Mouse (Mus musculus) kidney, embryonic 15.5 days (tissue): ENCODE measurements around the gene Klhl25. TPM values are rescaled to one million over a fixed set of nuclear protein-coding genes. Genes with fewer than 3 reads are reported as not detected.

Source experiments
- ATAC-seq: fragments of 200-750 bp; cut with Nextera tagmentation; replicated peaks from 2 replicates; pipeline ENCODE4 v1.8.0; 2017; ENCODE audit warnings: moderate TSS enrichment; ENCODE audit not compliant: low FRiP score
- H3K27ac ChIP-seq: fragments of 300-500 bp; sonication (generic); 2 replicates; pipeline ENCODE4 v1.5.1; 2015; ENCODE audit warnings: mild to moderate bottlenecking, inconsistent platforms
- H3K27me3 ChIP-seq: fragments of 300-500 bp; sonication (generic); 2 replicates; pipeline ENCODE4 v1.6.1; 2015; ENCODE audit warnings: inconsistent platforms
- H3K36me3 ChIP-seq: fragments of 300-500 bp; sonication (generic); 2 replicates; pipeline ENCODE4 v1.6.1; 2015; ENCODE audit warnings: inconsistent platforms
- H3K4me1 ChIP-seq: fragments of 300-500 bp; sonication (generic); 2 replicates; pipeline ENCODE4 v1.6.1; 2015; ENCODE audit warnings: inconsistent platforms
- H3K4me2 ChIP-seq: fragments of 300-500 bp; sonication (generic); 2 replicates; pipeline ENCODE4 v1.6.1; 2015; ENCODE audit warnings: moderate library complexity, mild to moderate bottlenecking, inconsistent platforms
- H3K4me3 ChIP-seq: fragments of 300-500 bp; sonication (generic); replicated peaks from 2 replicates; pipeline ENCODE4 v1.5.1; 2015; ENCODE audit warnings: mild to moderate bottlenecking, inconsistent platforms
- H3K9ac ChIP-seq: fragments of 300-500 bp; sonication (generic); 2 replicates; pipeline ENCODE4 v1.6.1; 2015; ENCODE audit warnings: mild to moderate bottlenecking, inconsistent platforms
- H3K9me3 ChIP-seq: fragments of 300-500 bp; sonication (generic); replicated peaks from 2 replicates; pipeline ENCODE4 v1.6.1; 2016; ENCODE audit warnings: inconsistent platforms
- WGBS: fragments of 180-500 bp; shearing (Covaris S2); methylation state at CpG from one replicate; pipeline ENCODE4 v1.1.7; 2015; ENCODE audit warnings: mixed read lengths; 5-methylcytosine and 5-hydroxymethylcytosine counted together
- polyA plus RNA-seq: library from polyadenylated mRNA; unstranded; fragments of >200 nt; fragmentation: Nextera tagmentation; extraction: Ambion mirVana; gene quantifications from 2 replicates; pipeline ENCODE4 v1.2.1, GENCODE M21; 2015

The Klhl25 gene
- polyA plus RNA-seq, 1 experiment from 2014 or later = 16.9 TPM

DNA sequence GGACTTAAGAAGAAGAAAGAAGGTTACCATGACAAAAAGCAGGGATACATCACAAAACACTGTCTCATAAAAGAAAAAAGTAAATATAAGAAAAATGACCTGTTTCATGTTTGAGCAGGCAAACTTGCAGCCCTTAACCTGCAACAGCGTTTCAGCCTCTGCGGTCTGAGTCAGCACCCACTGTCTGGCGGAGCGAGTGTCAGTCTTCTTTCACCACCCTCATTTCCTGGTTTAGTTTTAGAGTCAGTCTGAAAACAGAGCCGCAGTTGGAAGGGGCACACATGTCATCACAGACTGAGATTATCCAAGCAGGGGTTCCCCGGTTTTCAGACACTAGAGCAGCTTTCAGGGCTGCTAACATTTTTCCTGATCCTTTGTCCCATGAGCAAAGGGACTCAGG lies 33.3 kb downstream of the Klhl25 start:
- Histone ChIP-seq H3K4me3 (no peak overlapping the region), H3K9me3 (no peaks in the 10 kb centered on the region), H3K27ac (no peak overlapping the region), H3K4me2 (no peak overlapping the region), H3K9ac (no peak overlapping the region), H3K27me3 (no peaks in the 10 kb centered on the region), H3K4me1 (peaks cover 3% of the 10 kb centered on the region; the same call in 1 of the 2 replicates), H3K36me3 (no peaks in the 10 kb centered on the region)
- WGBS = 67% methylated on average over 6 of the region's 6 CpGs
- ATAC-seq = no peak

DNA sequence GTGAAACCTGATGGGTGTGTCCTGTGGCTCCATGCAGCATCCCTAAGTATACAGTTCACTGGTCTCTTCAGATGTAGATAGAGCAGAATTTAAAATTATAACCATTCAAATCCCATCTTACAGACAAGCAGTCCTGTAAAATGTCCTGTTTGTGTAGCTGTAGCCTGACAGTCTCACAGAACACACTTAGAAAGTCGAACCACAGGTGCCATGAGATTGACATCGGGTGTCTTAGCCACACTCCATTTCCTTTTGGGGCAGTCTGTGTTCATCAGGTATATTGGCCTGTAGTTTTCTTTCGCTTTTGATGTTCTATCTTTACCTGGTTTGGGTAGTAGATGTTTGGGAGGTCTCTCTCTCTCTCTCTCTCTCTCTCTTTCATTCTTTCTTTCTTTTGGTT lies 33.7 kb downstream of the Klhl25 start:
- H3K27me3 ChIP-seq = no peaks in the 10 kb centered on the region
- ATAC-seq = no peak
- no peak overlapping the region for H3K27ac ChIP-seq
- WGBS = 74% methylated on average over 3 of the region's 3 CpGs
- H3K4me2 ChIP-seq = no peak overlapping the region
- H3K4me1 ChIP-seq = peaks cover 3% of the 10 kb centered on the region; the same call in 1 of the 2 replicates
- H3K9ac ChIP-seq = no peak overlapping the region
- no peak overlapping the region for H3K4me3 ChIP-seq
- H3K36me3 ChIP-seq = no peaks in the 10 kb centered on the region
- no peaks in the 10 kb centered on the region for H3K9me3 ChIP-seq

DNA sequence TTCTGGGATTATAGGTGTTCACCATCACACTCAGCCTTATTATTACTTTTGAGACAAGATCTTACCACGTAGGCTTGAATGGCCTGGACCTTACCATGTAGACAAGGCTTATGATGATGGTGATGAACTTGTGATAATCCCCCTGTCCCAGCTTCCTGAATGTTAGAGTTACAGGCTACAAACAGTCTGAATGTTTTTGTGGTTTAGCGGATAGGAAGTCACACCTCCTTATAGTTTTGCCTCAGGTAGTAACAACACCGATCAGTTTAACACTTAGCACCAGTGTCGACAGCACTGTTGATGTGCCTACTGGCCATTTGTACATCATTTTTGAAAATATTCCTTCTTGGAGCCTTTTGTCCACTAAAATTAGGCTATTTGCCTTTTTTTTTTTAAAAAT lies 43.4 kb downstream of the Klhl25 start:
- H3K9ac ChIP-seq = no peak overlapping the region
- no peaks in the 10 kb centered on the region for H3K9me3 ChIP-seq
- H3K4me3 ChIP-seq = no peak overlapping the region
- no peak overlapping the region for H3K4me2 ChIP-seq
- H3K27me3 ChIP-seq = no peaks in the 10 kb centered on the region
- no peak overlapping the region for H3K27ac ChIP-seq
- no peaks in the 10 kb centered on the region for H3K4me1 ChIP-seq
- no peaks in the 10 kb centered on the region for H3K36me3 ChIP-seq
- no peak for ATAC-seq
- 89% methylated on average over 4 of the region's 4 CpGs for WGBS

DNA sequence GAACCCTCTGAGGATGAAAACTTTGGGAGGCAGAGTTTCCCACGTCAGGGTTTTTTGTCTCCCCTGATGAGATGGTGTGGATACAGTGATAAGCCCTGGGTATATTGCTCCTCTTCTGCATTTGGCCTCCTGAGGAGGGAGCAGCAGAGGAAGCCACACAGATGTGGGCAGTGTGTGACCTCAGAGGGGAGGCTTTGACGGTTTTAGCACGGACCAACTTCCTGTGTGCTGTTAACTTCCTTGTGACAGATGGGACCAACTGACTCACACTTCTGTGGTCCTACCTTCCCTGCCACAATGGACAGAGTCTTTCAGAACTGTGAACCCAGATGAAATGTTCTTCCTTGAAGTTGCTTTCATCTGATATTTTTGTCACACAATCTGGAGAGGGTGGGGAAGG lies 44.6 kb downstream of the Klhl25 start:
- Histone ChIP-seq H3K27me3 (no peaks in the 10 kb centered on the region), H3K36me3 (no peaks in the 10 kb centered on the region), H3K9me3 (no peaks in the 10 kb centered on the region), H3K4me1 (no peaks in the 10 kb centered on the region), H3K4me3 (no peak overlapping the region), H3K4me2 (no peak overlapping the region), H3K27ac (no peak overlapping the region), H3K9ac (no peak overlapping the region)
- 49% methylated on average over 3 of the region's 3 CpGs for WGBS
- no peak for ATAC-seq

DNA sequence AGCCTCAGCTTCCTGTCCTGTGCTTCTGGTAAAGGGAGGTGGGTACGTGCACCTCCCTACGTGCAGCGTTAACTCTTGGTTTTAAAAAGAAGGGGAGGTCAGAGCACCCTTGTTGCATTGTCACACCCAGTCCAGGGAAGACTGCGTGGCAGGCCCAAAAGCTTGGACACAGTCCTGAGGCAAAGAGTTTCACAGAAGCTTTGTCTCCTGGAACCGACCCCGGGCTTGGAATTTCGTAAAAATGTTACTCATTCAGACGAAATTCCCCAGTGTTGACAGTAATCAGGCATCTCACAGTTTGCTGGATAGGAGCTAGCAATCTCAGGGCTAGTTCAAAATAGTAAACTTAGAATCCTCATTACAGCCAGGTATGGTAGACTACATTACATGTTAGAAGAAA lies 45.6 kb downstream of the Klhl25 start:
- WGBS = 89% methylated on average over 8 of the region's 8 CpGs

DNA sequence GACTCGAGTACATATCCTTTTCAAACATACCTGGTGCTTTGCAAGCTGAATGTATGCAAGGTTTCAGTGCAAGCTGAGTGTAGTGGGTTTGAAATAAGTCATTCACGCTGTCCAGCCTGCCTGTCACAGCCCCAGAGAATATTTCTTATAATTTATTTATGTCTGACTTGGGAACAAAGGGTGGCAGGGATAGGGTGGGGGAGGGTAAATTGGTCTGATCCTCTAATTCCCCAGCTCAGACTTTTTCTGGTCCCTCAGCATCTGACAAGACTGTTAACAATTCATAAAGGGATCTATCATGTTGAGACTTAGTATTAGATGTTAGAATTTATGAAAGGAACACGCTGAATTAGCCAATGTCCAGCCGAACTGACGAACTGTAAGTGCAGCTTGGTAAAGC lies 48.9 kb downstream of the Klhl25 start:
- no peaks in the 10 kb centered on the region for H3K36me3 ChIP-seq
- no peak overlapping the region for H3K9ac ChIP-seq
- H3K4me2 ChIP-seq = no peak overlapping the region
- H3K27me3 ChIP-seq = no peaks in the 10 kb centered on the region
- WGBS = 83% methylated on average over 5 of the region's 5 CpGs
- H3K9me3 ChIP-seq = no peaks in the 10 kb centered on the region
- ATAC-seq = no peak
- no peaks in the 10 kb centered on the region for H3K4me1 ChIP-seq
- H3K27ac ChIP-seq = no peak overlapping the region
- H3K4me3 ChIP-seq = no peak overlapping the region

More for the DNA sequence above, 45.6 kb downstream of the Klhl25 start:
- Histone ChIP-seq H3K27me3 (no peaks in the 10 kb centered on the region), H3K4me1 (no peaks in the 10 kb centered on the region), H3K4me3 (no peak overlapping the region), H3K27ac (no peak overlapping the region), H3K9ac (no peak overlapping the region), H3K36me3 (no peaks in the 10 kb centered on the region), H3K9me3 (no peaks in the 10 kb centered on the region), H3K4me2 (no peak overlapping the region)
- no peak for ATAC-seq

DNA sequence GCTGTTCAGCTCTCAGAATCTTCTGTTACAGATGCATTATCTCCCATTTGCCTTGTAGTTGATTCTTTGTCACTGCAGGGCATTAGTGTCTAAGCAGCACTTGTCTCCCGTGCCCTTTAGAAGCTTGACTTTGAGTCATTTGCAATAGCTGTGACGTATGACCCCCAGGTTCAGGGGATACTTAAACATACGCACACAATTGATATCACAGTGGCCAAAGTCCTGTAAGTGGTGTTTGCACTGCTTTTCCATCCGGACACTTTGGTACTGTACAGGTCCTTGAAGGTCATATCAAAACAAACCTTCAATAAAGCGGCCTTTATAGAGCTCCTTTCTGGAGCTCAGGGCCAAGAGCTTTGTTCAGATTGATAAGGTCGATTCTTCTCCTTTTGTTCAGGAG lies 51.0 kb downstream of the Klhl25 start:
- WGBS = 62% methylated on average over 6 of the region's 6 CpGs
- H3K27me3 ChIP-seq = no peaks in the 10 kb centered on the region
- no peak overlapping the region for H3K4me2 ChIP-seq
- H3K4me3 ChIP-seq = no peak overlapping the region
- H3K9ac ChIP-seq = no peak overlapping the region
- no peaks in the 10 kb centered on the region for H3K9me3 ChIP-seq
- H3K4me1 ChIP-seq = no peaks in the 10 kb centered on the region
- H3K36me3 ChIP-seq = no peaks in the 10 kb centered on the region
- ATAC-seq = no peak
- no peak overlapping the region for H3K27ac ChIP-seq

DNA sequence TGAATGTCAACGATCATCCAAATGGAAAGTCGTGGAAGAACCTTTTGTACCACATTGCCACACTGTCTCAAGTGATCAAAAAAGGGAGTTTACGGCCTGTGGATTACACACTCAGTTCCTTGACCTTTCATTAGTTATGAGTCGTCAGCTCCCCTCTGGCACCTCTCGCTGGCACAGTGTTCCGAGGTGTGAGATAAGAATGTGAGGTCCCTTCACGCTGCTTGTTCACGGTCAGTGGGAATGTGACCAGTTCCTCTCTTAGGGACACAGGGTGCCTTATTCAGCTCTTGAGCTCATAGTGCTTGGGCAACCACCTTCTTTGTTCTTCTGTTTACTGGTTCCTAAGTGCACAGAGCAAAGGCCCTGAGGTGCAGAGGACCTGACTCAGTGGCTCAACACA lies 51.4 kb downstream of the Klhl25 start:
- no peak for ATAC-seq
- WGBS = 48% methylated on average over 8 of the region's 8 CpGs
- no peaks in the 10 kb centered on the region for H3K27me3 ChIP-seq
- H3K4me3 ChIP-seq = no peak overlapping the region
- no peaks in the 10 kb centered on the region for H3K36me3 ChIP-seq
- H3K9me3 ChIP-seq = no peaks in the 10 kb centered on the region
- no peaks in the 10 kb centered on the region for H3K4me1 ChIP-seq
- no peak overlapping the region for H3K27ac ChIP-seq
- no peak overlapping the region for H3K9ac ChIP-seq
- H3K4me2 ChIP-seq = no peak overlapping the region

DNA sequence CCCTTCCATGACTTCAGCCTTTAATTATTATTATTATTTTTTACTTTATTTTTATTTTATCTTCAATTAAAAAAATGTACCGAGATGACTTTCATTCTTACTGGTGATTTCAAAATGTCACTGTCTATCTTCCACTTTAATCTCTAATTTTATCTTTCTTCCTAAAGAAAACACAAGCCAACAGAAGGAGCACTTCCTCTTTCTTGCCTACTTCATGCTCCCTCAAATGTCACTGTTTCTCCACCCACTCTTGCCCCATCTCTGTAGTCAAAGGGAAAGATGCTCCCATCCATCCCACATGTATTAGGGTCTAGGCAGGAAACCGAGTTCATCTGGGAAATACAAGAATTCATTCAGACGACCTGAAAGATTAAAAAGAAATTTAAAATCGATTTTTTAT lies 51.8 kb downstream of the Klhl25 start:
- no peak overlapping the region for H3K27ac ChIP-seq
- no peaks in the 10 kb centered on the region for H3K4me1 ChIP-seq
- ATAC-seq = no peak
- H3K9ac ChIP-seq = no peak overlapping the region
- no peaks in the 10 kb centered on the region for H3K36me3 ChIP-seq
- H3K4me2 ChIP-seq = no peak overlapping the region
- H3K9me3 ChIP-seq = no peaks in the 10 kb centered on the region
- no peaks in the 10 kb centered on the region for H3K27me3 ChIP-seq
- WGBS = 70% methylated on average over 4 of the region's 4 CpGs
- H3K4me3 ChIP-seq = no peak overlapping the region

DNA sequence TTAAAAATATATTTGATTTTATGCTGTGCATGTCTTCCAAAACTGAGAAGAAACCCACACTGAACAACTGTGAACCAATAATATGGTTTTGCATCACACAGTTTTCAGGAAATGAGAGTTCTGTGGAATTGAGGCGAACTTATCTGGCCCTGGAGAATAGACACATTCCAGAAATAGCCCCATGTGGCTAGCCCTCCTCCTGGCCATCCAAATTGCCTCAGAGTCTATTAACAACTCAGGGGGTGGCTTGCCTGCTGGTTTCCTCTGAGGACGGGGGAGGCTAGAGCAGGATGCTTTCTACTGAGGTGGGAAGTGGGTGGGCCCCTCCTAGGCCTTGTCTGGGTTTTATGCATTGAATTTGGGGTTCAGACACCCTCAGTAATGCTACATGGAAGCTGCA lies 57.0 kb downstream of the Klhl25 start:
- Histone ChIP-seq H3K27me3 (no peaks in the 10 kb centered on the region), H3K4me3 (no peak overlapping the region), H3K4me2 (no peak overlapping the region), H3K27ac (no peak overlapping the region), H3K9me3 (no peaks in the 10 kb centered on the region), H3K9ac (no peak overlapping the region), H3K4me1 (peaks cover 6% of the 10 kb centered on the region), H3K36me3 (no peaks in the 10 kb centered on the region)
- ATAC-seq = no peak
- 28% methylated on average over 2 of the region's 2 CpGs for WGBS

DNA sequence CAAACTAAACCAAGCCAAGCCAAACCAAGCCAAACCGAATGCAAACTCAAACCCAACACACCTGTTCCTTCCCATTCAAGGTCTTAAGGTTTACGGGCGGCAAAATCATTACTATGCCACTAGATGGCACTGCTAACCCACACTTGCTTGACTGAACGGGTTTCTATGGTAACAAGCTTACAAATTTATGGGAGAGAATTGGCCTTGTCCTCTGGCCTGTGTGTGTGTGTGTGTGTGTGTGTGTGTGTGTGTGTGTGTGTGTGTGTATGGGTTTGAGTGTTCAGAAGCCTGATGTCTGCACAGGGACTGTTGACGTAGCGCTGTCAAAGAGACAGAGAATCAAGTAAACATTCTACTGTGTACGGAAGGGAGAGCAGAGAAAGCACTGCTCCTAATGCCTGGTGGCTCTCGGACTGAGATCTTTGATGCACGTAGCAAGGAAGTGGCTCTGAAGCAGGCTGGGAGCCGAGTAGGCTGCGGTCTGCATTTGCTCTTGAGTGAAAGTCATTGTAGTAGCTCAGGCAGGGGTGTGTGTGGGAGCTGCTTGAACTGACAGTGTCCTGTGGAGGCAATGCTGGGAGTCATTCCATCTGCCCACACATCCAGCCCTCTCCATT lies 62.0 kb downstream of the Klhl25 start:
- 4% methylated on average over 11 of the region's 11 CpGs for WGBS
- 0 out of 2 replicates have a peak overlapping the region, but pooled peaks have one; percentile 9 for H3K27ac ChIP-seq
- H3K9me3 ChIP-seq = no peaks in the 10 kb centered on the region
- no peak overlapping the region for H3K9ac ChIP-seq
- no peaks in the 10 kb centered on the region for H3K27me3 ChIP-seq
- peak overlapping the region; percentile 59 for H3K4me2 ChIP-seq
- no peaks in the 10 kb centered on the region for H3K36me3 ChIP-seq
- ATAC-seq = peak; percentile 73
- H3K4me1 ChIP-seq = peaks cover 14% of the 10 kb centered on the region
- H3K4me3 ChIP-seq = peak overlapping the region; percentile 36

DNA sequence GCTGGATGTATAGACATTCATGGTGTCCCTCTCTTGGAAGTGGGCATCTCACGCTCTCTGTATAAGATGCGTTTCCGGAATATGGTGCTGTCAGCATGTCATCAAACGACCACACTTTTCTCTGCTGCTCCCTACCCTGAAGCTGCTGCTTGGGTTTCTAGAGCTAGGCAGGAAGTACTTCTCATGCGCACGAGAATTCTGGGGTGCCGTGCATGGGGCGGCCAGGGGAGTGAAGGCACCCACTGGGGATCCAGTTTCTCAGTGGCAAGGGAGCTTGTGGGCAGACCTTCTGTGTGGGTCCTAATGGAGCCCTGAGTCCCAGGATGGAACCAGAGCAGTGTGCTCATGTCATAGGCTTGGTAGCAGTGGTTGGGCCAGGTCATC lies 62.5 kb downstream of the Klhl25 start:
- ATAC-seq = no peak
- Histone ChIP-seq H3K4me1 (peaks cover 12% of the 10 kb centered on the region), H3K27ac (0 out of 2 replicates have a peak overlapping the region, but pooled peaks have one; percentile 9), H3K4me3 (peak overlapping the region; percentile 36), H3K9ac (no peak overlapping the region), H3K4me2 (peak overlapping the region; percentile 59), H3K9me3 (no peaks in the 10 kb centered on the region), H3K27me3 (no peaks in the 10 kb centered on the region), H3K36me3 (no peaks in the 10 kb centered on the region)
- 75% methylated on average over 8 of the region's 8 CpGs for WGBS

DNA sequence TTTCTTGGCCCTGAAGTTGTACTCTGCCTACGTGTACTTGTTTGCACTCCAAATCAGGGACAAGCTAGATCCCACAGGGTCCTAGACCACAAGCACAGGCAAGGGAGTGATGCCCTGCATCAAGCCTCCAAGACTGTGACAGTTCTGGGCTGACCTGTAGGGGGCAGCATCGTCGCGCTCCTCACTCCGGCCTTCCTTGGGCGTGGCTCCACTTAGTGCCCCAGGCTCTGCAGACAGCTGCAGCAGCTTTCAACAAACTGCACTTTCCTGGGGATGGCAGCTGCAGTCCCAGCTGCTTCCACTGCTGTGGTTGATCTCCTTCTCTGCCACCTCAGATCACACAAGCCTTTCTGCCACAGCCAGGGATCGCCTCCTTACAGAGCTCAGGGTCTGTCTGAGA lies 65.8 kb downstream of the Klhl25 start:
- Histone ChIP-seq H3K4me2 (no peak overlapping the region), H3K36me3 (no peaks in the 10 kb centered on the region), H3K4me3 (no peak overlapping the region), H3K27ac (no peak overlapping the region), H3K4me1 (peaks cover 12% of the 10 kb centered on the region), H3K9me3 (no peaks in the 10 kb centered on the region), H3K27me3 (no peaks in the 10 kb centered on the region), H3K9ac (no peak overlapping the region)
- ATAC-seq = peak; percentile 71
- 5% methylated on average over 7 of the region's 7 CpGs for WGBS
